Mouse (Mus musculus): ENCODE data around the gene Kank1. TPM values are rescaled to one million over a fixed set of nuclear protein-coding genes. Genes with fewer than 3 reads are reported as not detected.
A peak's percentile ranks its signal among the peaks of the same experiment; 100 is the strongest.

The Kank1 gene
- polyA plus RNA-seq, 1 experiment from 2014 or later = 56.6 TPM

DNA sequence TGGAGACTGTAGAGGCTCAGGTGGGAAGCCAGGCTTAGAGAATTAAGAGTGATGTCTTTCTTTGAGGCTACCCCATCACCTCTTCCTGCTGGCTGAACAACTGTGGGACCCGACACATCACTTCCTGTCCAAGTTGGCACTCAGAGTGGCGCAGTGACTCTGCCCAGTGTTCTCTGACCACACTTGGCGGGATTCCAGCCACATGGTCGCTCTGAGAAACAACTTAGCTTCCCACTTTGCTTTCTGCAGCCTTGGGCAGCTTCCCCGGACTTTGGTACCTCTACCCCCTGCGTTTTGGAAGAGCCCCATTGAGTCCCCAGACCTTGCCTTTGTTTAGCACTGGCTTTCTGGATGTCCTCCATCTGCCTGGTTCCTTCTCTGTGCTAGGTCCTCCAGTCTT lies 31.8 kb downstream of the Kank1 start:
- H3K36me3 ChIP-seq (ENCODE audit: control insufficient read depth, insufficient read depth, low read length) = no peaks in the 10 kb centered on the region
- H3K4me1 ChIP-seq (ENCODE audit: control insufficient read depth, insufficient read depth, low read length) = peaks cover 32% of the 10 kb centered on the region
- no peak overlapping the region for H3K9ac ChIP-seq (ENCODE audit: low read depth, low read length)
- no peak overlapping the region for H3K27ac ChIP-seq (ENCODE audit: low read depth, low read length)
- H3K4me2 ChIP-seq = no peak overlapping the region
- no peaks in the 10 kb centered on the region for H3K27me3 ChIP-seq (ENCODE audit: control insufficient read depth, insufficient read depth, low read length)
- no peak for ATAC-seq (replicated peaks; ENCODE audit: insufficient number of reproducible peaks, low FRiP score, low TSS enrichment)
- H3K4me3 ChIP-seq (ENCODE audit: low read depth, low read length) = no peak overlapping the region
- H3K9me3 ChIP-seq (replicated peaks; ENCODE audit: control insufficient read depth, low read length) = no peaks in the 10 kb centered on the region
- WGBS (ENCODE audit: insufficient replicate concordance) = 74% methylated on average over 6 of the region's 6 CpGs

DNA sequence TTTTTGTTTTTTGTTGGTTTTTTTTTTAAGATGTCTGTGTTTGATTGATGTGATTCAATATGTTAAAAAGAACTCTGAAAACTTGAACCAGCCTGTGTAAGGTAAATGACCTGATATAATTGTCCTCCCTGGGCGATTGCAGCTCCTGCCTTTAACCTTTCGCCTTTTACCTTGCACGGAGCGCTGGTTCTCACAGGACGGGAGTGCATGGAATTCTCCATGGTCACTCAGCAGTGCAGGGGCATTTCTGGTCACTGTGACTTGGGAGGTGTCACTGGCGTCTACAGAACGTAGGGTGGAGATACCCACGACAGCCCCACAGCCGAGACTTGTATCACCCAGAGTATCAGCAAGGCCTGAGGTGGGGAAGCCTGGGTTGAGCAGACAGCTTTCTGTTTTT lies 34.8 kb downstream of the Kank1 start:
- Histone ChIP-seq H3K27ac (ENCODE audit: low read depth, low read length) (no peak overlapping the region), H3K9ac (ENCODE audit: low read depth, low read length) (no peak overlapping the region), H3K36me3 (ENCODE audit: control insufficient read depth, insufficient read depth, low read length) (no peaks in the 10 kb centered on the region), H3K9me3 (replicated peaks; ENCODE audit: control insufficient read depth, low read length) (no peaks in the 10 kb centered on the region), H3K27me3 (ENCODE audit: control insufficient read depth, insufficient read depth, low read length) (no peaks in the 10 kb centered on the region), H3K4me1 (ENCODE audit: control insufficient read depth, insufficient read depth, low read length) (peaks cover 31% of the 10 kb centered on the region), H3K4me3 (ENCODE audit: low read depth, low read length) (no peak overlapping the region), H3K4me2 (no peak overlapping the region; the same call in 1 of the 2 replicates)
- no peak for ATAC-seq (replicated peaks; ENCODE audit: insufficient number of reproducible peaks, low FRiP score, low TSS enrichment)
- 44% methylated on average over 9 of the region's 9 CpGs for WGBS (ENCODE audit: insufficient replicate concordance)

DNA sequence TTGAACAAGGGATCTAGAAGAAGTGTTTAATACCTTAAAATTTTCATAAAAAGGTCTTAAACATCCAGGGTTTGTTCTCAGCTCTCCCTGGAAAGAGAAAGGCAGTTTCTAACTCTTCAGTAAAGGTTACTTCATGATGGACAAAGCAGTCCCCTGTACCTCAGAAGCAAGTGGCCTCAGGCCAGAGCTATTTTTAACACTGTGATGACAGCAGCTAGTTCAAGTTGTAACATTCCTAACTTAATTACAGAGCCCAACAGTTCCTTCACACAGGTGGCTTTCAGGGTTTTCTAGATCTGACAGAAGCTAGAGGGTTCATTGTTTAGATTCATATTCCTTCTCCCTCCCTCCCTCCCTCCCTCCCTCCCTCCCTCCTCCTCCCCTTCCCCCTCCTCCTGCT lies 36.4 kb downstream of the Kank1 start:
- Histone ChIP-seq H3K36me3 (ENCODE audit: control insufficient read depth, insufficient read depth, low read length) (no peaks in the 10 kb centered on the region), H3K27ac (ENCODE audit: low read depth, low read length) (peak overlapping the region; percentile 87), H3K9me3 (replicated peaks; ENCODE audit: control insufficient read depth, low read length) (no peaks in the 10 kb centered on the region), H3K27me3 (ENCODE audit: control insufficient read depth, insufficient read depth, low read length) (no peaks in the 10 kb centered on the region), H3K4me3 (ENCODE audit: low read depth, low read length) (no peak overlapping the region), H3K4me2 (peak overlapping the region; percentile 47), H3K4me1 (ENCODE audit: control insufficient read depth, insufficient read depth, low read length) (peaks cover 30% of the 10 kb centered on the region), H3K9ac (ENCODE audit: low read depth, low read length) (peak overlapping the region; percentile 54; the same call in 1 of the 2 replicates)
- ATAC-seq (replicated peaks; ENCODE audit: insufficient number of reproducible peaks, low FRiP score, low TSS enrichment) = no peak

DNA sequence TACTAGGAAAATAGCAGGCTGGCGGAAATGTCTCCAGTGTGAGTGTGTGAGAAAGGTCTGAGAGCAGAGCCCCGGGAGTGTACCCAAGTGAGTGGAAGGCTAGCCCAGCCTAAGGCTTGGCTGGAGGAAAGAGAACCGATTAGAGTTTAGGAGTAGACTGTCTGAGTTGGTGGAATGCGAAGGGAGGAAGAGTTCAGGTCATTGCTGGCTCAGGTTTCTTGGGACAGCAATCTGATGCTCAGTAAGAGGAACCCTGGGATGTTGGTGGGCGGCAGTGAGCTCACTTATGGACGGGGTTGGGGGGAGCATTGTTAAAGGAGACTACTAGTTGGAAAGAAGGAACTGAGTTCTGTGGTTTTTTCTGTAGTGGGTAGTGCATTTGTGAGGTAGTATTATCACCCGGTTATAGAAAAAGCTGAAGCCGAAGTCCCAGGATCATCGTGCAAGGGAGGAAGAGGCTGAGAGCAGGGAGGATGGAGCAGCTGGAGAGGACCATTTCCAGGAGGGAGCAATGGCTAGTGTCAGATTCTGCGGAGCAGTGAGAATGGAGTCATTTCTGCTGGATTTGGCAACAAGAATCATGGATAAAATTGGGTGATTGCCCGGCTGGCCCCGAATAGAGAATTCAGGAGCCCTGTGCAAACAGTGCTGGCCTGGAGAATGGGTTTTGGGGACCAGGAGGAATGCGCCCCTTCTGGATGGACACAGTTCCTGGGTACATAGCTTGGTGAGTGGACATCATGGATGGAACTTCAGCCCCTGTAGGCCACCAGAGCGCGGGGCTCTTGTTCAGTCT lies 40.0 kb downstream of the Kank1 start:
- Histone ChIP-seq H3K27ac (ENCODE audit: low read depth, low read length) (no peak overlapping the region), H3K4me3 (ENCODE audit: low read depth, low read length) (no peak overlapping the region), H3K4me1 (ENCODE audit: control insufficient read depth, insufficient read depth, low read length) (peaks cover 29% of the 10 kb centered on the region), H3K27me3 (ENCODE audit: control insufficient read depth, insufficient read depth, low read length) (no peaks in the 10 kb centered on the region), H3K4me2 (no peak overlapping the region), H3K36me3 (ENCODE audit: control insufficient read depth, insufficient read depth, low read length) (no peaks in the 10 kb centered on the region), H3K9ac (ENCODE audit: low read depth, low read length) (no peak overlapping the region), H3K9me3 (replicated peaks; ENCODE audit: control insufficient read depth, low read length) (no peaks in the 10 kb centered on the region)
- WGBS (ENCODE audit: insufficient replicate concordance) = 85% methylated on average over 15 of the region's 15 CpGs
- no peak for ATAC-seq (replicated peaks; ENCODE audit: insufficient number of reproducible peaks, low FRiP score, low TSS enrichment)

DNA sequence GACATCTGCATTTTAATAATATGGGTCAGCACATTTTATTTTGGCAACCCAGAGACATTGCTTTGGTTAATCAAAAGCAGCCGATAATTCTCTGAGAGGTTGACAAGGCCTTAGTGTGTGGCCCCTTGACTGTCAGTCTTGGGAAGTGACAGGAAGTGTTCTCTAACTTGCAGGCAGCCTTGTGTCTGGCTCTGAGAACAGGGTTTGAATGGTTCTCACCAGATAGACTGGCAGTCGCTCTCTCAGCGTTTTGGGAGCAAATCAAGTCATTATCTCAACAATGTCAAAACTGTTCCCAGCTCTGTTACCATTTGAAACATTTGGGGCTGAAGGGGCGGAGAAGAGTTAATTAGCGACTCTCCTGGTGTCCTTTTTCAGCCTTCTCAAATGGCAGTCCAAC lies 41.0 kb downstream of the Kank1 start:
- Histone ChIP-seq H3K36me3 (ENCODE audit: control insufficient read depth, insufficient read depth, low read length) (no peaks in the 10 kb centered on the region), H3K9ac (ENCODE audit: low read depth, low read length) (no peak overlapping the region), H3K27me3 (ENCODE audit: control insufficient read depth, insufficient read depth, low read length) (no peaks in the 10 kb centered on the region), H3K4me3 (ENCODE audit: low read depth, low read length) (no peak overlapping the region), H3K4me2 (no peak overlapping the region), H3K9me3 (replicated peaks; ENCODE audit: control insufficient read depth, low read length) (no peaks in the 10 kb centered on the region), H3K27ac (ENCODE audit: low read depth, low read length) (no peak overlapping the region), H3K4me1 (ENCODE audit: control insufficient read depth, insufficient read depth, low read length) (peaks cover 23% of the 10 kb centered on the region)
- ATAC-seq (replicated peaks; ENCODE audit: insufficient number of reproducible peaks, low FRiP score, low TSS enrichment) = no peak
- WGBS (ENCODE audit: insufficient replicate concordance) = 23% methylated on average over 5 of the region's 5 CpGs

DNA sequence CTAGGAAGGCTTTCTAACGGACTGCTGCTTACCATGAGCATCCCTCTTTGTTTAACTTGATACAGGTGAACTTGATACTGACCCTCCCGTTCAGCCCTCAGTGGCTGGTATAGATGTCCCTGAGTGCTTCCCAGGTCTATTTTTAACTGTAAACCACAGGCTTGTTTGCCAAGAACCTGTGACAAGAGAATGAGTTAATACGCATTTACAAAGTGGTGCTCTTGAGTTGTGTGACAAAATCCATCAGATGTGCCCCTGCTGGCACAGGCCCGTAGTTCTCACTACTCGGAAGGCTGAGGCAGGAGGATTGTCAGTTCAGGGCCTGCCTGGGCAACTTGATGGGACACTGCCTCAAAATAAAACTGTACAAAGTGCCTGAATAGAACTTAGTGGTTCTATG lies 42.8 kb downstream of the Kank1 start:
- WGBS (ENCODE audit: insufficient replicate concordance) = 54% methylated on average over 5 of the region's 5 CpGs
- Histone ChIP-seq H3K4me2 (no peak overlapping the region; the same call in 1 of the 2 replicates), H3K9me3 (replicated peaks; ENCODE audit: control insufficient read depth, low read length) (no peaks in the 10 kb centered on the region), H3K4me3 (ENCODE audit: low read depth, low read length) (no peak overlapping the region), H3K4me1 (ENCODE audit: control insufficient read depth, insufficient read depth, low read length) (peaks cover 17% of the 10 kb centered on the region), H3K27me3 (ENCODE audit: control insufficient read depth, insufficient read depth, low read length) (no peaks in the 10 kb centered on the region), H3K27ac (ENCODE audit: low read depth, low read length) (no peak overlapping the region), H3K9ac (ENCODE audit: low read depth, low read length) (no peak overlapping the region), H3K36me3 (ENCODE audit: control insufficient read depth, insufficient read depth, low read length) (no peaks in the 10 kb centered on the region)
- ATAC-seq (replicated peaks; ENCODE audit: insufficient number of reproducible peaks, low FRiP score, low TSS enrichment) = no peak

DNA sequence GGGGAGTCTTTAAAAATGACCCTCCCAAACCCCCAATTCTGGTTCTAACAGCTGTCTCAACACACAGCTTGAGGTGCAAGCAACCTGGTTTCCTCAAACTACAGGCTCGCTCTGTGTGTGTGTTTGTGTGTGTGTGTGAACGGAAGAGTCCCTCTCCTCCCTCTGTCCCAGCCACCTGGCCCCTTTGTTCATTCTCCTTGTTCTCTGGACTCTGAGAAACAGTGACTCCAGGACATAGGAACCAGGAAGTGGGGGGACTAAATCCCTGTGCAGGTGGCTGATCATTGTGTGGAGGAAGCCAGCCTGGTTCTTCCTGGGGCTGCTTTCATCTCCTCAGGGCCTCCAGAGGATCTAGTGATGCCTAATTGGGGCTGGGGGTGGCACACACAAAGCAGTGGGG lies 46.9 kb downstream of the Kank1 start:
- 85% methylated on average over 2 of the region's 2 CpGs for WGBS (ENCODE audit: insufficient replicate concordance)
- no peaks in the 10 kb centered on the region for H3K9me3 ChIP-seq (replicated peaks; ENCODE audit: control insufficient read depth, low read length)
- H3K4me1 ChIP-seq (ENCODE audit: control insufficient read depth, insufficient read depth, low read length) = peaks cover 7% of the 10 kb centered on the region
- no peaks in the 10 kb centered on the region for H3K27me3 ChIP-seq (ENCODE audit: control insufficient read depth, insufficient read depth, low read length)
- no peak overlapping the region for H3K4me2 ChIP-seq
- no peaks in the 10 kb centered on the region for H3K36me3 ChIP-seq (ENCODE audit: control insufficient read depth, insufficient read depth, low read length)
- no peak overlapping the region for H3K4me3 ChIP-seq (ENCODE audit: low read depth, low read length)
- no peak overlapping the region for H3K9ac ChIP-seq (ENCODE audit: low read depth, low read length)
- no peak for ATAC-seq (replicated peaks; ENCODE audit: insufficient number of reproducible peaks, low FRiP score, low TSS enrichment)
- H3K27ac ChIP-seq (ENCODE audit: low read depth, low read length) = no peak overlapping the region

DNA sequence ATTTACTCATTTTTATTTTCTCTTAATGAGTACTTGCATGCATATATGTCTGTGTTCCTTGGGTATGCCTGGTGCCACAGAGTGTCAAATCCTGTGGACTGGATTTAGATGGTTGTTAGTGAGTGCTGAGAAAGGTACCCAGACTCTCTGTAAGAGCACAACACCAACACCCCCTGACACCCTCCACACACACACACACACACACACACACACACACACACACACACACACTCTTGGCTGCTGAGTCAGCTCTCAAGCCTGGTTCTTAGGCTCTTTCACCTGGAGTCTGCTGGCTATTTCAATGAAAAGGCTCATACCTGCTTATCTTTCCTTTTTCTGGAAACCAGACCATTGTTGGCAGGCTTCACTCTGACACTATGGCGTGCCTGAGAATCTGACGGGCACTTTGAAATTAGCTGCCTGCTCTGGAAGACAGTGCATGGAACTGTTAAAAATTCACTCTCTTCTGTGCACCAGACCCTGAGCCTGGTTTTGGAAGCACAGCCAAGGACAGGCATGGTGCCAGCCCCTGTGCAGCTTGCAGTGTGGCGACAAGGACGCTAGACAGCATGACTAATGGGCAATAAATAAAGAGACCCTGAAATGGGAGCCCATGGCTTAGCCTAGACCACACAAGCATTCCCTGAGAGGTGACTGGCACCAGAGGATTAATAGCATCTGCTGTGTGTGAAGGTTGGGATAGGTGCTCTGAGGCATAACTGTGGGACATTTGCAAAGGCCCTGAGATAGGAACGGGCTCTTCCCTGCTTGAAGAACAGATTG lies 49.2 kb downstream of the Kank1 start:
- H3K36me3 ChIP-seq (ENCODE audit: control insufficient read depth, insufficient read depth, low read length) = no peaks in the 10 kb centered on the region
- no peak overlapping the region for H3K4me2 ChIP-seq
- H3K9ac ChIP-seq (ENCODE audit: low read depth, low read length) = no peak overlapping the region
- 38% methylated on average over 5 of the region's 5 CpGs for WGBS (ENCODE audit: insufficient replicate concordance)
- ATAC-seq (replicated peaks; ENCODE audit: insufficient number of reproducible peaks, low FRiP score, low TSS enrichment) = no peak
- H3K27ac ChIP-seq (ENCODE audit: low read depth, low read length) = peak overlapping the region; percentile 7; the same call in 1 of the 2 replicates
- no peak overlapping the region for H3K4me3 ChIP-seq (ENCODE audit: low read depth, low read length)
- peaks cover 5% of the 10 kb centered on the region for H3K4me1 ChIP-seq (ENCODE audit: control insufficient read depth, insufficient read depth, low read length)
- H3K27me3 ChIP-seq (ENCODE audit: control insufficient read depth, insufficient read depth, low read length) = no peaks in the 10 kb centered on the region
- no peaks in the 10 kb centered on the region for H3K9me3 ChIP-seq (replicated peaks; ENCODE audit: control insufficient read depth, low read length)

All from heart, embryonic 11.5 days (tissue).